Mouse (Mus musculus) R1 (cell line): ENCODE measurements at regions not wholly inside any gene's neighbourhood (a gene's known extent, or its start where the extent isn't known, plus 50 kb on each side); places are given as distances from the start of the nearest gene placed in this dataset.
A peak's percentile ranks its signal among the peaks of the same experiment; 100 is the strongest.

Experiments
- DNase-seq: peaks from one replicate; pipeline ENCODE4 v3.0.0-alpha.2; 2018; ENCODE audit warnings: low read depth, low spot score

- no peak for DNase-seq
Observed at GRCm38 (mm10) chr1:9434952-9435664, 1978.8 kb upstream of the A830018L16Rik start.

- DNase-seq = peak; percentile 73
Observed at GRCm38 (mm10) chr1:9442937-9443336, 1971.0 kb upstream of the A830018L16Rik start.

GRCm38 (mm10) chr1:9469512-9469911, 1944.4 kb upstream of the A830018L16Rik start:
- DNase-seq = peak; percentile 79

GRCm38 (mm10) chr1:9470003-9470402, 1943.9 kb upstream of the A830018L16Rik start:
- peak; percentile 92 for DNase-seq
